Mouse (Mus musculus): ENCODE measurements at regions not wholly inside any gene's neighbourhood (a gene's known extent, or its start where the extent isn't known, plus 50 kb on each side); places are given as distances from the start of the nearest gene placed in this dataset.

DNA sequence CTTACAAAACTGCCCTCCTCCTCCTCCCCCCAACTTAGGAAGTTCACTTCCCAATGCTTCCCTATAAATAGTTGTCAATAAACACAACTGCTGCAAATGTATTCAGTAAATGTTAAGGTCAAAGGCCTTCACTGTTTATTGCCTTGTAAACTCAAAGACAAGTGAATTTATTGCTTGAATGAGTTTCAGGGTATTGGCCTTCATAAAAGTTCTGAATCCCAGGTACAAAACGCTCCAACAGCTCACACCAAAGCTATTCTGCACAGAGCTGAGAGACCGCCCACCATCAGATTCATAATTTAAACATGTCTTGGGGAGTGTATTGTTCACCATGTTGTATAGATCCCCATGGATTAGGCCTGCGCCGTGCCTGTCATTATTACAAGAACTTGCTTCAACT, 53.9 kb upstream of the Cdkn3 start:
- DNase-seq, result no peak

DNA sequence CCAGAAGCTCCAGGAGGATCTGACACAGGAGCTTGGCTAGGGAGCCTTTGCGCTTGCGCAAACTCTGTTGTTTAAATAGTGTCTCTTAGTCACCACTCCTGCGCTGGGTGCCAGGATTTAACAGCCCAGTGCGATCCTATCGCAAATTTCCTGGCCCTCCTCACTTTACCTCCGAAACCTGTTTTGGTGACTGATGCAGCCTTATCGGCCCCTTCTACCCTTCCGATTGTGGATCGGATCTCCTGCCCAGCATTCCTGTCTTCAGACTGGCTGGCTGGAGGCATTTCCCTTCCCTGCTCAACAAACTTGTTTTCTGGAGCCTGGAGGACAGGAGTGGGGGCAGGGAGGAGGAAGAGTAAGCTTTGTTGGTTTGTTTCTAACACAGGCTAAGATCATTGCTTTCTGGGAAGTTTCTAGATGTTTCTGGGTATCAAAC, 56.0 kb upstream of the Cdkn3 start:
- DNase-seq, result peak; percentile 44

DNA sequence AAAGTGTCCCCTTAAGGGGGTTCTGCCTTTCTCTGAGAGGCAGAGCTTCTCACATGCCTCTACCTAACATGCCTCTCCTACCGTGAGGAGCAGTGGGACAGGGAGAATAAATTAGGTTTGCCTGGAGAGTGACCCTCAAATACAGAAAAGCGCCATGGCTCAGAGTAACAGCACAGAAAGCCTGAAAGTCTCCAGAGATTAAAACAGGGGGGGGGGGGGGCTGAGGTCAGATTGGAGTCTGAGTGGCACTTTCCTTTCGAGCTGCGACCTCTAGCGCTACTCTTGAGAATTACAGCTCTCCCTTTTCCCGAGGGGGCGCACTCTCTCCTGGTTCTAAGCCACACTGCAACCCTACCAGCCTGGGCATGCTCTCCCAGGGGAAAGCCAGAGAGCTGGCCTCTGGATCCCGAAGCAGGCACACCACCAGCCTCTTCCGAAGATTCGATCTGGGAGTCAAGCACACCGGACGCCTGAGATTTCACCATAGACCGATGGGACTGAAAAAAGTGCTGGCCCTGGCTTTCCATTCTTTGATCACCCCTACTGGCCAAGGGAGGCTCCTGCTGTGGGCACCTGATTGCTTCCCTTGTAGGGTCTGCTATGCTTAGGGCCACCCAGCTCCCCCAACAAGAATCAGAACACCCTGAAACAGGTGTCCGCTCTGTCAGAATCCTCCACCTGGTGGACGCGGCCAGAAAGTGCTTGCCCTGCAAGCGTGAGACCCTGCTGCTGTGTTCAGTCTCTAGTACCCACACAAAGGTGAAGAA, 57.5 kb upstream of the Cdkn3 start:
- DNase-seq, result peak; percentile 68

DNA sequence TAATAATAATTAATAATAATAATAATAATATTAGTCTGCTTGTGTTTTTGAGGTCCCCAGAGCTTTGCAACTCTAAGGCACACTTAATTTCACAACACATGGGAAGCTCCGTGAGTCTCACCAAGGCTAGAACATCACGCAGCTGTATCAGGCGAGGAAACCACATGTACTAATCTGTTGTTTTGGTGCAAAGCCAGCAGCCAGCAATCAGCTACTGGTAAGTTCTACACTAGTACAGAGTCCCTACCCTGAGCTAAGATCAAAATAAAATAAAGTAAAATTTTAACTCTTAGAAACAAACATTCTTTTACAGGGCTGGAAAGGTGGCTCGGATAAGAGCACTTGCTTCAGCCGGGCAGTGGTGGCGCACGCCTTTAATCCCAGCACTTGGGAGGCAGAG, 67.8 kb upstream of the Cdkn3 start:
- no peak for DNase-seq

DNA sequence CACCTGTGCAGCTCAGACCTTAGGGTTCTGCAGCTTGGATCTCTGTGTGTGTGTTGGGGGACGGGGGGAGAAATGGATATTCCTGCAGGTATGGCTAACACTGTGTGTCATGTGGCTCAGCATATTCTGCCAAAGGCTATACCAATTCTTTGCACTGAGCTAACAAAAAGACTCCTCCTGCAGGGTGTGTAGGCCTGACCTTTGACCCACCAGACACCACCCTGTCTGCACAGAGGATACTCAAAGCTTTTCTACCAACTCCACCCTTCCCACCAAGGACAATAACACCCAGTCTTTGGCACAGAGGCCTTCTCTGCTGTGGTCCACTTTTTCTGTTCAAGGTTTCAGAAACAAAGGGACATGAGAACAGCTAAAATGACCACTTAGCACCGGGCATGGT, 68.3 kb upstream of the Cdkn3 start:
- no peak for DNase-seq

DNA sequence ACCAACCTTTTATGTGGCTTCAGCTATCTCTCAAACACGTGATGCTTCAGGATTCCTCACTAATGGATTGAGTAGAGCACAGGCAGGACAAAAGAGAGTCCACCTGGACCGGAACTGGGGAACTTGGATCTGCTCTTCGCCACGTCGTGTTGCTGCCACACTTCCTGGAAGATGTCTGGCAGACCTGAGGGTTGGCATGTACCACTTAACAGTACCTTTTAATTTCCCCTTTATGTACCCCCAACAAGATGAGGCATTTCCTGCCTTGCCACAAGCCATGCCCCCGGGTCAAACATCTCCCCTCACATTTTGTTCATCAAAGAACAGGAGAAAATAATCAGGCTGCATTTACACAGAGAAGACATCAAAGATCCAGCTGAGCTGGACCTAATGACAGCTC, 77.6 kb upstream of the Cdkn3 start:
- no peak for DNase-seq

DNA sequence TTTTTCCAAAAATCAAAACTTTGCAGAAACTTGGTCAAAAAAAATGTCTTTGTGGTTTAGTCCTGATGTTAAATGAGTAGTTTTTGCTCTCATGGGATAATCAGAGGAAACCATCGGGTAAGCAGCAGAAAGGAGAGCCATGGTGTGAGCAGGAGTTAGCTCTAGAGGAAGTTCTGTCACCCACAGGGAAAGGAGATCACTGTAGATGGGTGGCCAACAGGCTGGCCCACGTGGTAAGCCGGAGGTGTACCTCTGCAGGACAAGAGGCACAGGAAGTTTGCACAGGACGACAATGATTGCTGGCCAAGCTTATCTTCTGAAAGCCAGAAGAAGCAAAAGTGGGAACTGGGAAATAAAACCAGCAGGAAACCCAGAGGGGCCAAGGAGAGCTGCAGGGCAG, 81.4 kb upstream of the Cdkn3 start:
- no peak for DNase-seq

DNA sequence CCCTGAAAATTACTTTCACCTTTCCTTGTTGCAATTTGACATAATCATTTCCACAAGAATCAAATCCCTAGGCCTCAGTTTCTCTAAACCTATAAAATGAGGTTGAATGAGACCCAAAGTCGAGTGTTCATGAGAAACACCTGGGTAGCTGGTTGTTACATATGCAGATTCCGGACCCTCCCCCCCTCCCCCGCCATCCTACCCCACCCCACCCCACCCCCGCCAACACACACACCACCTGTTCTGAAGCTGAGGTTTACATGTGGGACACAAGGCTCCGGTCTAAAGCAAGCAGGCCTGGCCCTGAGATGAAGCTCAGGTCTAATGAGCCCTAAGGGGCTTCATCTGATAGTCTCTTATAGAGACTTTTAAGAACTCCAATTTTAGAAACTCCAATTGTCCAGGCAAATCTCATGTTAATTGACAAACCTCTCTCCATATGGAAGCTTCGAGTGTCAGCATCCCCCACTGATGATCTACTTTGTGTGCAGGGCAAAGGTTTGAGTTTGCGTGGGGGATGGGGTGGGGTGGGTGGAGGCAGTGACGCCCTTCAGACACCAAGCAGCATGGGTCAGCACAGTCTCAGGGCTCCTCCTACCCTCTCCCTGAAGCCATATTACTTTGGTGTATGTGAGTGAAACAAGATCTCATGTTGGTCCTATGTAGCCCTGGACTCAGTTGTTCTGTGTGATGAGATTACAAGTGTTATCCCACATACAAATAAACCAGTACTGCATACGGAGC, 88.7 kb upstream of the Cdkn3 start:
- DNase-seq, result no peak

DNA sequence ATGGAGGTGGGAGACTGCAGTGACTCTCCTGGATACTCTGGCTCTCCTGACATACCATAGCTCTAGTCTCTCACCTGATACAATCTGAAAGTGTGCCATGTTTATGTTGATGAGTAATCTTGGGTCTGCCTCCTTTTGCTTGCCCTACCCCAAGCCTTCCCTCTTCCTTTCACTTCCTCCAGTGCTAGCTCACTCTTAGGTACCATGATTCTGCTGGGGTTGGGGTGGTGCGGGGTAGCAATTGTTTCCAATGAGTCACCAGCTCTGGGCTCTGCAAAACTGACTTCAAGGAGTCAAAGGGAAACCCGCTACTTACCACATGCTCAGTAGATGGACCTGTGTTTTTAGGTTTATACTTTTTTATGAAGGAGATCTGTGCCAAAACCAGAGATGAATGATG, 89.3 kb upstream of the Cdkn3 start:
- DNase-seq, result no peak

DNA sequence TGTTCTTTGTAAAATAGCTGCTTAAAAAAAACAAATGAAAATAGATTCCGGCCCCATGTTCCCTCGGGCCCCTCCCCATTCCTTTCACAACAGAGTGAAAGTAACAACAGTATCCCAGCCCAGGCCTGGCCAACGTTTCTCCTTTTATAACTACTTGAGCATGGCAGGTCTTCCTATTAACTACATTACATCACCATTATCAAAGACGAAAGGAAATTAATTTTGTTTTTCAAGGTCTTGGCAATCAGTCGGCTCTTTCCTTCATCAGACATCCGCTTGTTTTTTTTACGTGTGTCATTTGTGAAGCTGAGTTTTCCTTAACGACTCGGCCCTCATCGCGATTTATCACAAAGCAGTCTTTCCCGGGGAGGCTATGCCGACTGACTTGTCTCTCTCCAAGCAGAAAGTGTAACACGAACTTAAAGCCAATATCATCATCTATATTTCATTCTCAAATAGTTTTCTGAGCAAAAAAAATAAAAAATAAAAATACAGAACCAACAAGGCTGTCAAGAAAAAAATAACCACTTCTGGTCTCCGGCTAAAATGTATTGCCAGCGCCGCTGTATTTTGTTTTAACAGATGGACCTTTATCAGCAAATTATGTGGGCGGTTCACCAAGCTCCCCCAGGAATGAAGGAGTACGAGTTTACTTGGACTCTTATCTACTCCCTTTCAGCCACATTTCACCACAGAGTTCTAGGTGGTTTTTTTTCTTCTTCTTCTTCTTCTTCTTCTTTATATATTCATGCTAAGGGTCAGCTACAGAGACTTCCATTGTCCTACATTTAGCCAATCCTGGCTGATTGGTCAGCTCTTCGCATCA, 89.9 kb upstream of the Cdkn3 start:
- DNase-seq, result no peak

DNA sequence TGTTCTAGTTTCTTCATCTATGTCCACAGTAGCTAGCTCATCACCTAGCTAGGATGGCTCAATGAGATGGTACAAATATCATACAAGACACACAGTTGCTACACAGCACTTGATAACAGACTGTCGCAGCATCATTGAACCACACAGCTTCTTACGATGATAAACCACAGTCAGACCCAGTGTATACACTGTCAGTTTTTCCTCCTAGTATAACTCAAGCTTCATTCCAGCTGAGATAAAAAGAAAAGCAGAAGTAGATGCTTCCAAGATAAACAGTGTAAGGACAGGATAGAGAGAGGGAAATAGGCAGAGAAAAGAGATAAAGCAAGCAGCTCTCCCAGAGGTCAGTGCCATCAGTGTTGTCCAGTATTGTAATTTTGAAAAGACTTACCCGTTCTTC, 92.1 kb upstream of the Cdkn3 start:
- no peak for DNase-seq

DNA sequence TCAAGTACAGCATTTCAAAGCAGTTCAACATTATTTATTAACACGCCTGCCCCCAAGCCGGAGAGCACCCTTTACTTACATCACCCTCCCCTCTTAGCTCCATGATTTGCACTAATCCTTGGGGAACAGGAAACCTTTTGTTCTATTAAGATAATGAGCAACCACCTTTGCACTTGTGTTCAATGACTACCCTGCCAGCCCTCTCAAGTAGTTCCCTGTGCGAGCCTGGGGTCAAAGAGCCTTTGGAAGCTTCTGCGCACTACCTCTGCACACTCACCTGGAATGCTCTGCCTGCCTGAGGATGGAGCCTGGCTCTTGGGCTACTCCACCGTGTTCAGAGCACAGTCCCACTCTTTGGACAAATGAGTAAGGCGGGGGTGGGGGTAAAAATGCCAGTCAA, 96.0 kb upstream of the Cdkn3 start:
- no peak for DNase-seq

DNA sequence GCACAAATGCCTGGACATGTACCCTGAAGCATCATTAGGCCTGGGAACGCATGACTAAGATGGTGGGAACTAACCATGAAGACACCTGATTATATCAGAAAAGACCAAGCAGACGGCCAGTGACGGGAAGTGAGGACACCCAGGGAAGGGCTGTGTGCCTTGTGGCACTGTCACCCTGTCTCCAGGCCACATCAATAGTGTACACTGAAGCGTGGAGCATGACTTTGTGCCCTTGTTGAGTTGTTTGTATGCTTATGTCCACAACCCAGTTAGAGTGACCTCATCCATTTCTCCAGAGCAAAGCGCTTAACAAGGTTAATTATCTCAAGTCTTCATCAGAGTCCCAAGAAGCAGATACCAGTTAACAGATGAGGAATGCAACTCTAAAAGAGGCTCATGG, 96.8 kb upstream of the Cdkn3 start:
- DNase-seq, result no peak

DNA sequence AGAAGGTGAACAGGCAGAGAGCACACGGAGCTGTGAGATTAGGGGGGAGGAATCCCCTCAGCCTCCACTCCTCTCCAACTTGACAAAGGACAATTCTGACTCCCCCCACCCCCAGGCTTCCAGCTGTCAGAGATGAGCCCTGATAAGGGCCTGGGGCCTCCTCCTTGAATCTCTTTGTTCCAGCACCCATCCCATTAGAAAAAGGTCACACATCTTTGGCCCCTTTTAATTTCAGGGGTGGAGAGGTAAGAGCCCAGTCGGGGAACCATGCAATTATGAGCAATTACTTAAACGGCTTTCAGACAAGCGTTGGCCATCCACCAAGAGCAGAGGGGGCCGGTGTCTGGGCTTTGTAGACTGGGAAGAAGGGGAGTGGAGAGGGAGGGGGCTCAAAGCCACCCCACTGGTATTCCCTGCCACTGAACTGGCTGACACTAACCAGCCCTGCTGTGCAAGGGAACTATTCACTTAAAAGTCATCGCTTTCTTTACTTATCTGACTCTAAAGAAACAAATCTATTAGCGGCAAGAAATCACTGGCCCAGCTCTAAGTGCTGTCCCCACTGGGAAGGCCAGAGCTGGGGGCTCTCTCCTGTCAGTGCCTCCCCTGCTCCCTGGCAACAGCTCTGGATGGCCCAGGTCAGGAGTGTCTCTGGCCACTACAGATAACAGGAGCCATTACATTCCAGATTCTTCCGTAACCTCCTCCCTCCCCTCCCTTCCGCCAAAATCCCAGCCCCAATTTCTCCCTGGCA, 98.4 kb upstream of the Cdkn3 start:
- no peak for DNase-seq

DNA sequence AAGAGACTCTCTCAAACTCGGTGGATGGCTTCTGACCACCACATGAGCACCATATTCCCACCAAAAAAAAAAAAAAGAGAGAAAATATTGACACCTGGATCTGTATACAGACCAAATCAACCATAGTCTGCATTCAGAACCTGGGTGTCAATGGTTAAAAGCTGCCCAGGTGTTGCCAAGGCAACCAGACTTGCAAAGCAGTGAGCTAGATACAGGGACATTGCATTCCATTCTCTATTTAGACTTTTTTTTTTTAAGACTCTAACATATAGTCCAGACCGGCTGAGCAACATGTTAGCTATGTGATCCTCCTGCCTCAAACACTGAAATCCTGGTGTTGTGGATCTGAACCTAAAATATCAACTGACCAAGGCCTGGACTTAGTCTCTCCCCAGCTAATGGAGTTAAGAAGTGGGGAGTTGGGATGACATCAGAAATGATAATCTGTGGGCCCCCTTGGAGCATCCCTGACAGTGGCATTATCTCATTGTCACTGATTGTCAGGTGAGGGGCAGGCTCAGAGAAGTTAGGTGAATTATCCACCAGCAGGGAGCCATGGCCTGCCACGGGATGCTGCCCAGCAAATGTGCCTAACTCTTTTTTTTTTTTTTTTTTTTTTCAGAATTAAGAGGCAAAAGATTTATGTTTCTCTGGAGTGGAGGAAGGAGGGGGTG, 99.1 kb upstream of the Cdkn3 start:
- DNase-seq, result no peak

DNA sequence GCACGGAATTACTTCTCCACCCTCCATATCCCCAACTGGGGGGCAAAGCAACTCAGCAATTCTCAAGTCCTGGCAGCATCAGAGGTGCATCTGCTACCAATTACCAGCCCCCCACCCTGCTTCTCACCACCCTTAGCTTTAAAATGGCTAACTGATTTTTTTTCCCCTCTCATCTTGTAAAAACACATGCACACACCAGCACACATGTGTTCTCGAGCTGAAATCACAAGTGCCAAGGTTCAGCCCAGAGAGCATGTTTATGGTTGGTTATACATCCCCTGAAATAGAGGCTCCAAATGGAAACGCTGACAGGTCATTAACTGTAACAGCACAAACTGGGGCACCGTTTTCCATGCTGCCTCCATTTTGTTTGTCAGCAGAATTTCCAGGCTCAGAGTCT, 101.0 kb upstream of the Cdkn3 start:
- DNase-seq, result no peak

DNA sequence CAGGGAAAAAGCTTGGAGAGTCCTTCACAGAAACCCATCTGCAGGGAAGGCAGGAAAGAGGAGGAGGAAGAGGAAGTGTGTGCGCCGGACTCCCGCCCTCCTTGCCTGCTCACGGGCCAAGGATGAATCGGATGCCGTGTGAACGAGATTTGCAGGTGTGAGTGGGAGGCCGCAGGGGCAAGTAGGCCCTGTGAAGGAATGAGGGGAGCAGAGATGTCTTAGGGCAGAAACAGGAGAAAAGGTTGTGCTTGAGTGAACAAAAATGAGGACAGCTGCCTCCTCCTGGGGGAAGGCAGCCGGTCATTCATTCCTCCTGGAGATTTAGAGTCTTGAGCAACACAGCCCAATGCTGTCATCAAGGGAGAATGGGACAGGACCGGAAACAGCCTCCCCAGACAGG, 104.1 kb upstream of the Cdkn3 start:
- no peak for DNase-seq

DNA sequence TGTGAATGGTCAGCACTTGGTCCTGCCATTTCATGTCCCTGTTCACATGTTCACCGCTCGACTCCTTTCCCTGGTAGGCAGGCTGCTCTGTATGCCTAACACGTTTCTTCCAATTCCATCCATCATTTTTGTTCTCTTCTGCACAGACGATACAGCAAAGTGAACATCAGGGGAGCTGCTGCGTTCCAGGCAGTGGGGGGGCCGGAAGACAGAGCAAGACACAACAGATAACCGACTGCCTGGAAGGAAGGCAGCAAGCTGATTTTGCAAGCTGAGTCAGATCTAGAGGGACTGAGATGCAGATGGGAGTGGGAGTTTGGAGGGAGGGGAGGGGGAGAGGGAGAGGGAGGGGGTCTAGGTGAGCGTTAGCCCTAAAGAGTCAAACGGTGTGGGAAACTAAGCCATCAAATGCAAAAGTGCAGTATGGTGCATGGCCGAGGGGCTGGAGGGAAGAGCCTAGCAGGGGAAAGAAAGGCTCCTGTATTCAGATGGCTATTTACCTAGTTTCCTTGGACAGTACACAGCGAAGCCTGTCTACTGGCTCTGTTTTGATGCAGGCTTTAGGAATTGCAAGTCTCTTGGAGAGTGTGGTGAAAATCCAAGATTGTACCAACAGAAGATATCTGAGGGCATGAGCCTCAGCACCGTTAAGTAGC, 112.9 kb upstream of the Cdkn3 start:
- no peak for DNase-seq

DNA sequence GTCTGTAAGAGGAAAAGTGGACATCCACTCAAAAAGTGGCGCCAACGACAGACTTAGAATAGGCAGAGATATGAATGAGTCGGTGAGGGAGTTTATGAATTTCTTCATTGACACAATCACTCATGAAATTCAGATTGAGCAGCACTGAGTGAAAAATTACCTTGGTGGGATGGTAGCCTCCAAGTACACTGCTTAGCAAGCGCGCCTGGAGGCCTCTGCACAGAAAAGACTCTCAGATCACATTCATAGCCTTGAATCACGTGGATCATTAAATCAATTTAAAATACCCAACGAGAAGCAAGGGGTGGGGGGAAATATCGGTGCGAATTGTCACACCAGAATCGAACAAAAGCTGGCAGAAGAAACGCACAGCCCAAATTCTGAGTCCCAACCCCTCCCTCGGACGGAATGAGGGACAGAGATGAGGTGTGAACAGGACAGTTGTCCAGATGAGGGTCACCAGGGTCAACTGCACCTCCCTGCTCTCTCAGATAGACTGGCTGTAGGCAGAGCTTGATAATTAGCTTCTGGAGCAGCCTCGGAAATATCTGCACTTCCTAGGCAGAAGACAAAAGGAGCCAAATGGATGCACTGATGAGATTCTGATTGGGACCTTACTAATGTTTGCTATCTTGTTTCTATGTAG, 113.5 kb upstream of the Cdkn3 start:
- DNase-seq, result no peak

DNA sequence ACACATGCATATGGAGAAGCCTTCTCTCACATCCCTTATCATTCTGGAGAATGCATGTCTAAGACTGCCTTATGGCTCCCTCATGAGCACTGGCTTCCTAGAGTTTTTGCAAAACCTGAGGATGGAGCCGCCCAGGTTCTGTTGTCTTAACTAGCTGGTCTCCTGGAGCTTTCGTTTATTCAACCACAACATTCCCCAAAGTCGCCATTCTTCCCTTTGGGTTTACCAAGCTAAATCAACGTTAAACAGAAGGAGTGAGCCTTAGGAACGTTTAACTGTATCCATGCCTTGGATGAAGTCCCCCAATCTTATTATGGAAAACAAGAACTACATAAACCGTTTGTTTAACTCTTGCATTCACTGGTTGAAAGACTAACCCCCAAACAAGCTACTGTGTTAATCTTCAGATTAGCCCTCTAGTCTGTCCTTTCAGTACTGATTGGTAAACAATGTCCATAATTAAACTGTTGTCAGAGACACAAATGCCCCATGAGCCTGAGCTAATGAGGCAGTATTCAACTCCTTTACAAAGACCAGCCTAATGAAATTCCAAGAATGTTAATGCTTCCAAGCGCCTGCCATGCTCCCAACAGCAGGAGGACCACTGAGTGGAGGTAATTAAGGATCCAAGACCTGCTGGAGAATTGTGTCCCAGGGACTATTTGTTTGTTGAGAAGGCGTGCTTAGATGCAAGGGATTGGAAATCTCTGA, 121.1 kb upstream of the Cdkn3 start:
- DNase-seq, result no peak
